Mouse (Mus musculus) limb, embryonic 10.5 days (tissue): ENCODE results near the gene Uimc1. TPM values are rescaled to one million over a fixed set of nuclear protein-coding genes. Genes with fewer than 3 reads are reported as not detected.
A peak's percentile ranks its signal among the peaks of the same experiment; 100 is the strongest.

ENCODE experiments used
- DNase-seq: peaks from one replicate; pipeline ENCODE4 v3.0.0-alpha.2; 2017; ENCODE audit warnings: low spot score
- H3K27ac ChIP-seq: fragments of 300-500 bp; sonication (generic); 2 replicates; pipeline ENCODE4 v1.5.1; 2016; ENCODE audit warnings: mild to moderate bottlenecking
- H3K27me3 ChIP-seq: fragments of 300-500 bp; sonication (generic); 2 replicates; pipeline ENCODE4 v1.6.1; 2016; ENCODE audit warnings: low read depth, mild to moderate bottlenecking; ENCODE audit not compliant: poor library complexity, severe bottlenecking
- H3K36me3 ChIP-seq: fragments of 300-500 bp; sonication (generic); 2 replicates; pipeline ENCODE4 v1.6.1; 2016; ENCODE audit warnings: mild to moderate bottlenecking, moderate library complexity
- H3K4me1 ChIP-seq: fragments of 300-500 bp; sonication (generic); 2 replicates; pipeline ENCODE4 v1.6.1; 2016
- H3K4me3 ChIP-seq: fragments of 300-500 bp; sonication (generic); 2 replicates; pipeline ENCODE4 v1.5.1; 2016; ENCODE audit warnings: mild to moderate bottlenecking, moderate library complexity
- H3K9me3 ChIP-seq: fragments of 300-500 bp; sonication (generic); replicated peaks from 2 replicates; pipeline ENCODE4 v1.6.1; 2016; ENCODE audit warnings: mild to moderate bottlenecking
- WGBS: fragments of 180-500 bp; shearing (Covaris S2); methylation state at CpG from one replicate; pipeline ENCODE4 v1.1.7; 2016; 5-methylcytosine and 5-hydroxymethylcytosine counted together
- polyA plus RNA-seq: library from polyadenylated mRNA; unstranded; fragments of >200 nt; fragmentation: Nextera tagmentation; extraction: Ambion mirVana; gene quantifications from 2 replicates; pipeline ENCODE4 v1.2.1, GENCODE M21; 2016

The Uimc1 gene
- polyA plus RNA-seq, 1 experiment from 2014 or later: 24.4 TPM

DNA sequence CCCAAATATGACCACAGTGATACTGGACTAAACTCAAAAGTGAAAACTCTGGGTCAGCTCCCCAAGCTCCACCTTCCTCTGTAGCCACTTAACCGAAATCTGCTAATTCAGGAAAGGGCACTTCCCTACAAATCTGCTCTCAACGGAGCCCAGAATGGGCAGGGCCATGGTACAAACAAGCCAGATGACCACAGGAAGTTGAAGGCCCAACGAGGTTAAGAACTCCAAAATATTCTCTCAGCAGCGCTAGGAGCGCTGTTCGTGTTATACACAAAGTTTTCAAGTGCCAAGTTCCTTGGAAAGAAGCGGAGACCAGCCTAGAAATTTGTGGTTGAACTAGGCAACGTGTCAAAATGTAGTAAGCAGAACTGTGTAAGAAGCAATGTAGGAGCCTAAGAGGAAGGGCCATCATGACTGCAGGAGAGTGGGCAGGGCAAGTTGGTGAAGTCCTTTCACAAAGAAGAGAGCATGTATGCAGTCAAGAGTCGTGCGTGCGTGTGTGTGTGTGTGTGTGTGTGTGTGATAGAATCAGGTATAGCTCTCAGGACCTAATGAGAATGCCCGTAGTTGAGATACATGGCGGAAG is 78.8 kb downstream of the Uimc1 start, which contains the start of gene Hk3:
TSS of gene Hk3 (minus strand) at position 192 of the 586 bp plus-strand sequence.
- H3K27ac ChIP-seq: no peak within 1 kb of the TSS
- 90% methylated on average over 13 of the region's 13 CpGs for WGBS
- H3K27me3 ChIP-seq: no peaks in the 10 kb centered on the region
- H3K9me3 ChIP-seq: no peaks in the 10 kb centered on the region
- no peak for DNase-seq
- peaks cover 6% of the 10 kb centered on the region for H3K36me3 ChIP-seq
- no peak within 1 kb of the TSS for H3K4me3 ChIP-seq
- H3K4me1 ChIP-seq: no peaks in the 10 kb centered on the region

GRCm38 (mm10) chr13:55020051-55020450 is 80.0 kb downstream of the Uimc1 start:
- no peaks in the 10 kb centered on the region for H3K9me3 ChIP-seq
- no peaks in the 10 kb centered on the region for H3K27me3 ChIP-seq
- WGBS: 83% methylated on average over 4 of the region's 4 CpGs
- no peaks in the 10 kb centered on the region for H3K36me3 ChIP-seq
- DNase-seq: no peak
- H3K4me1 ChIP-seq: no peaks in the 10 kb centered on the region
- no peak overlapping the region for H3K4me3 ChIP-seq
- H3K27ac ChIP-seq: no peak overlapping the region

- 62% methylated on average over 3 of the region's 3 CpGs for WGBS
- H3K4me1 ChIP-seq: no peaks in the 10 kb centered on the region
- no peaks in the 10 kb centered on the region for H3K9me3 ChIP-seq
- H3K27me3 ChIP-seq: no peaks in the 10 kb centered on the region
- no peak for DNase-seq
- H3K36me3 ChIP-seq: no peaks in the 10 kb centered on the region
- H3K4me3 ChIP-seq: no peak overlapping the region
- no peak overlapping the region for H3K27ac ChIP-seq
Measured at GRCm38 (mm10) chr13:55019181-55019580, 80.9 kb downstream of the Uimc1 start.

- H3K9me3 ChIP-seq: no peaks in the 10 kb centered on the region
- H3K4me3 ChIP-seq: no peak overlapping the region
- no peaks in the 10 kb centered on the region for H3K27me3 ChIP-seq
- H3K27ac ChIP-seq: no peak overlapping the region
- no peak for DNase-seq
- no peaks in the 10 kb centered on the region for H3K36me3 ChIP-seq
- 88% methylated on average over 9 of the region's 9 CpGs for WGBS
- peaks cover 5% of the 10 kb centered on the region for H3K4me1 ChIP-seq
Measured at GRCm38 (mm10) chr13:55018700-55019099, 81.4 kb downstream of the Uimc1 start.

DNA sequence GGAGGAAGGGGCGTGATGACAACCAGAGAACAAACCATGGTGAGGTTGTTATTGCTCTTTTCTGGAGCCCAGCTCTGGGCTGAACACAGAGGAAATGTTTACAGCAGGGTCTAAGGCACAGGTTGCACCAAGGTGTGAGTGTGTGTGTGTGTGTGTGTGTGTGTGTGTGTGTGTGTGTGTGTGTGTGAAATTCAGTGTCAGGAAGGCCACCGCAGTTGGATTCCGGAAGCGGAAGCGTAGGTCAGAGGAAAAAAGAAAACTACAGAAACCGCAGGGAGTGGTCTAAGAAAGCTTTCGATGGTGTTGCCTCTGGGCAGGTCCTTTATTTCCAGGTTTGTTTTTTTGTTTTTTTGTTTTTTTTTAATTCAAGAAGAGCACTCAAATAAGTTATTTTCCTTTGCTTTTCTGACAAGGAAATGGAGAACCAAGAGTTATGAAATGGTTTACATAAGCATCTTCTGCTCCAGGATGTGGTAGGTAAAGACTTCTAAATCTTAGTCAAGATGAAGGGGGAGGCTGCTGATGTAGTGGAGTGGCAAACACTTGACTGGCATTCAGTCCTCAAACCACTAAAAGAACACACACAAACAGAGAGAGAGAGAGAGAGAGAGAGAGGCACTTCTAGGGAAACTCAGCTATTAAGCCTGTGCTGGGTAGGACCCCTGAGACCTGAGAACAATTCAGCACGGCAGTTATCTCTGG is 82.1 kb downstream of the Uimc1 start:
- Histone ChIP-seq H3K27ac (no peak overlapping the region), H3K9me3 (no peaks in the 10 kb centered on the region), H3K27me3 (0 out of 2 replicates have a peak, but pooled peaks cover 3% of the 10 kb centered on the region), H3K36me3 (no peaks in the 10 kb centered on the region), H3K4me3 (no peak overlapping the region), H3K4me1 (peaks cover 7% of the 10 kb centered on the region)
- DNase-seq: no peak
- 85% methylated on average over 8 of the region's 8 CpGs for WGBS

- Histone ChIP-seq H3K9me3 (no peaks in the 10 kb centered on the region), H3K4me3 (no peak overlapping the region), H3K27me3 (0 out of 2 replicates have a peak, but pooled peaks cover 6% of the 10 kb centered on the region), H3K27ac (no peak overlapping the region), H3K4me1 (peaks cover 10% of the 10 kb centered on the region), H3K36me3 (no peaks in the 10 kb centered on the region)
- no peak for DNase-seq
- 86% methylated on average over 12 of the region's 12 CpGs for WGBS
Measured at GRCm38 (mm10) chr13:55017154-55017897, 82.8 kb downstream of the Uimc1 start.

DNA sequence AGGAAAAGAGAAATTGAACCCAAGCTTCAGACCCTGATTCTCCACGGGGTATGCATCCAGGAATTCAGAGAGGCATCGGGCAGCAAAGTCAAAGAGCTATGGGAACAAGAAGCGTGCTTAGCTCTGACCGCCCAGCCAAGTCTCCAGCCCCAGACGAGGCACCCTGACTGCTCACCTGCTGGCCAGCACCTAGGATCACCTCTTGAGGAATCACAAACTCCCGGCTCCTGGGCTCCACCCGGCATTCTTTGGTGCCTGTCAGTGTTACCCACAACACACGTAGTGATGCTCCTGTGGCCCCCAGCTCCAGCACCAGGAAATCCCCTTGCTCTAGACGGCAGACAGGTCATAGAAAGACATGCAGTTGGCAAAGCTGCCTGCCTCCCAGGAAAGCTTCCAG is 85.6 kb downstream of the Uimc1 start:
- Histone ChIP-seq H3K27me3 (peaks cover 20% of the 10 kb centered on the region; the same call in 1 of the 2 replicates), H3K27ac (no peak overlapping the region), H3K9me3 (no peaks in the 10 kb centered on the region), H3K36me3 (no peaks in the 10 kb centered on the region), H3K4me3 (no peak overlapping the region), H3K4me1 (peaks cover 17% of the 10 kb centered on the region)
- 76% methylated on average over 9 of the region's 9 CpGs for WGBS
- DNase-seq: no peak

- no peaks in the 10 kb centered on the region for H3K9me3 ChIP-seq
- WGBS: 35% methylated on average over 9 of the region's 9 CpGs
- no peak for DNase-seq
- H3K36me3 ChIP-seq: no peaks in the 10 kb centered on the region
- no peak overlapping the region for H3K27ac ChIP-seq
- H3K27me3 ChIP-seq: peaks cover 20% of the 10 kb centered on the region; the same call in 1 of the 2 replicates
- H3K4me3 ChIP-seq: no peak overlapping the region
- H3K4me1 ChIP-seq: peaks cover 17% of the 10 kb centered on the region
Measured at GRCm38 (mm10) chr13:55013702-55014344, 86.3 kb downstream of the Uimc1 start.

DNA sequence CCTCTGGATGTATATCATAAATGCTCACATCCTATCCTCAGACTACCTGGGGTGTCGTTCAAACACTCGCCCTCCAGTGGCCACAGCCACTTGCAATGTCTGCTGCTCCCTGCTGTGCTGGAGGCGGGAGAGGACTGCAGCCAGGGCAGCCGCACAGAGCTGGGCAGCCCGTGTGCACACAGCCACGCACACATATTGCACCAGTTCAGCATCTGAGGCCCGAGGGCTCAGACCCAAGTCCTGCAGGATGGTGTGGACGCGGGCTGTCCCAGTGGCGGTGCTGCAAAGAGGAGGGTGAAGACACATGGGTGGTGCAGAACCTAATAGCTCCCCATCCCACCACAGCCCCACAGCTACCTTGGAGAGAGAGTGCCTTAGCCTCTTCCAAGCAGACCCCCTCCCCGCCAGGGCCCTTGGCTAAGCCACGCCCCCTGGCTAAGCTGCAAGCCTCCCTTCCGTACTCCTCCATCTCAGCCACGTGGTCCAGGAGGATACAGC is 88.1 kb downstream of the Uimc1 start:
- peaks cover 20% of the 10 kb centered on the region; the same call in 1 of the 2 replicates for H3K27me3 ChIP-seq
- no peak overlapping the region for H3K27ac ChIP-seq
- no peaks in the 10 kb centered on the region for H3K36me3 ChIP-seq
- no peak for DNase-seq
- H3K4me3 ChIP-seq: peak overlapping the region; percentile 21
- no peaks in the 10 kb centered on the region for H3K9me3 ChIP-seq
- peaks cover 17% of the 10 kb centered on the region for H3K4me1 ChIP-seq
- 5% methylated on average over 14 of the region's 14 CpGs for WGBS

GRCm38 (mm10) chr13:55011103-55011502 is 89.0 kb downstream of the Uimc1 start:
- Histone ChIP-seq H3K36me3 (no peaks in the 10 kb centered on the region), H3K4me3 (no peak overlapping the region), H3K9me3 (no peaks in the 10 kb centered on the region), H3K27ac (no peak overlapping the region), H3K27me3 (peaks cover 20% of the 10 kb centered on the region; the same call in 1 of the 2 replicates), H3K4me1 (peaks cover 18% of the 10 kb centered on the region)
- WGBS: 89% methylated on average over 15 of the region's 15 CpGs
- no peak for DNase-seq

DNA sequence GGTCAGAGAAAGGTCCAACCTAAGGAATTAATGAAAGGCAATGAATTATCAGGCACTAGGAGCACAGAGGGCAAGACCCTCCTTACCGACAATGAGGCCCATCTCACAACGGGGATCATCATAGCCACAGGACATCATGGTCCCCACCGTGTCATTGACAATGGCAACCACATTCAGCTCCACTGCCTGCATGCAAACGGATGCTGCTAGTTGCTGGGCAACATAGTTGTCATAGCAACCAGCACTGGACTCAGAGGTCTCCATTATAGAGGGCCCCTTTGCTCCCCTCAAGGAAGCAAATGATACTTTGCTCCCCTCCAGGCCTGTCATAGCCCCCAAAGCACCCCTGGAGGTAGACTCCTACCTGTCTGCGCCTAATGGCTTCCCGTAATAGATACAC is 91.5 kb downstream of the Uimc1 start:
- 82% methylated on average over 6 of the region's 6 CpGs for WGBS
- H3K9me3 ChIP-seq: no peaks in the 10 kb centered on the region
- no peaks in the 10 kb centered on the region for H3K36me3 ChIP-seq
- peaks cover 28% of the 10 kb centered on the region for H3K4me1 ChIP-seq
- no peak overlapping the region for H3K4me3 ChIP-seq
- no peak overlapping the region for H3K27ac ChIP-seq
- no peak for DNase-seq
- peaks cover 20% of the 10 kb centered on the region; the same call in 1 of the 2 replicates for H3K27me3 ChIP-seq

DNA sequence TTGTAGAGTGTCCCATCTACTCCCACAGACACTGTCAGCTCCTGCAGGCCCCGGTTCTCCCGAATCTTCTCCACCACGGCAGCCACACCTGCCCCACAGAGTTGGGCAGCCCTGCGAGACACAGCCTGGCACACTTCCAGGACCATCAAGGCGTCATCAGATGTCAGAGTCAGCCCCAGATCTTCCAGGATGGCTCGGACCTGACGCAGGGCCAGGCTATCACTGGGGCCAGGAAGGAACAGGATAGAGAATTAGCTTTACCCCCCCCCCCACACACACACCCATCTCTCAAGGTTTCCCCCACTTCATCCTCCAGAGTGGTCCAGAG is 93.7 kb downstream of the Uimc1 start:
- H3K36me3 ChIP-seq: no peaks in the 10 kb centered on the region
- H3K27ac ChIP-seq: no peak overlapping the region
- H3K27me3 ChIP-seq: peaks cover 14% of the 10 kb centered on the region; the same call in 1 of the 2 replicates
- no peak overlapping the region for H3K4me3 ChIP-seq
- DNase-seq: no peak
- H3K4me1 ChIP-seq: peaks cover 17% of the 10 kb centered on the region
- H3K9me3 ChIP-seq: no peaks in the 10 kb centered on the region
- 85% methylated on average over 7 of the region's 7 CpGs for WGBS
